Mouse (Mus musculus): Measurements from ENCODE around the gene Eid2b.

GRCm38 (mm10) chr7:28269355-28269754 is 8.2 kb upstream of the Eid2b start:
- TF ChIP-seq POLR2A (IDR thresholded peaks at IDR 0.05; ENCODE audit: low read depth, low read length) (no peak), CTCF (IDR thresholded peaks at IDR 0.05; ENCODE audit: extremely low read depth, insufficient read depth, insufficient read length, insufficient replicate concordance) (no peak)
